Mouse (Mus musculus): ENCODE results near the gene Rnaset2b. TPM values are rescaled to one million over a fixed set of nuclear protein-coding genes. Genes with fewer than 3 reads are reported as not detected.
"Not testable (repeated sequence)": the region's sequence is repeated elsewhere in the genome, so short reads cannot be mapped to it uniquely, and the experiment has no call there.

Gene Rnaset2b
- polyA plus RNA-seq (2015; fragmentation: Nextera tagmentation; extraction: Ambion mirVana): 255 and 280 TPM in 2 replicates

- not testable (repeated sequence) for H3K9me3 ChIP-seq; H3K27me3 ChIP-seq (replicated peaks); H3K36me3 ChIP-seq; H3K4me1 ChIP-seq; H3K4me3 ChIP-seq (replicated peaks); ATAC-seq (ENCODE audit: insufficient read depth, low FRiP score, low read depth); H3K27ac ChIP-seq; H3K4me2 ChIP-seq; H3K9ac ChIP-seq
- WGBS: 88% methylated on average over 1 of the region's 8 CpGs
Measured at GRCm38 (mm10) chr17:6970334-6970733, at the start of gene Rnaset2b. TSS of gene Rnaset2b (plus strand) at chr17:6970634.

DNA sequence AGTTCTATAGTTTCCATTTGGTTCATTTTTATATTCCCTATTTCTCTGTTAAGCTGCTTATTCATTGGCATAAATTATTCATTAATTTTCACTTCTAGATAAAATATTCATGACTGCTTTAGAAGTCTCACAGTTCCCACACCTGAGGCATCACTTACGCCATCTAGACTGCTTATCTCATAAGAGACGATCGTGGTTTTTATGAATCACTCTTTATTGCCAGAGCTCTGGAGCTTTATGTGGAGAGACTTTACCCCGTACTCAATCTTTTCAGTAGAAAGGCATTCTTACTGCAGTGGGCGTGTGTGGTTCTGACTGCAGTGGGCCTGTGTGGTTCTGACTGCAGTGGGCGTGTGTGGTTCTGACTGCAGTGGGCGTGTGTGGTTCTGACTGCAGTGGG, 38.8 kb upstream of the Rnaset2b start:
- H3K9ac ChIP-seq; H3K4me1 ChIP-seq; H3K4me3 ChIP-seq (replicated peaks); ATAC-seq (ENCODE audit: insufficient read depth, low FRiP score, low read depth); H3K4me2 ChIP-seq; H3K36me3 ChIP-seq; H3K27me3 ChIP-seq (replicated peaks); H3K9me3 ChIP-seq; H3K27ac ChIP-seq: not testable (repeated sequence)
- 93% methylated on average over 7 of the region's 7 CpGs for WGBS

- not testable (repeated sequence) for ATAC-seq (ENCODE audit: insufficient read depth, low FRiP score, low read depth); H3K4me3 ChIP-seq (replicated peaks); H3K36me3 ChIP-seq; H3K9me3 ChIP-seq; H3K9ac ChIP-seq; H3K27ac ChIP-seq; H3K4me1 ChIP-seq; H3K27me3 ChIP-seq (replicated peaks); H3K4me2 ChIP-seq
- WGBS: no CpG with 5 or more reads among the region's 4 CpGs
Measured at GRCm38 (mm10) chr17:6942560-6942959, 27.9 kb upstream of the Rnaset2b start.

DNA sequence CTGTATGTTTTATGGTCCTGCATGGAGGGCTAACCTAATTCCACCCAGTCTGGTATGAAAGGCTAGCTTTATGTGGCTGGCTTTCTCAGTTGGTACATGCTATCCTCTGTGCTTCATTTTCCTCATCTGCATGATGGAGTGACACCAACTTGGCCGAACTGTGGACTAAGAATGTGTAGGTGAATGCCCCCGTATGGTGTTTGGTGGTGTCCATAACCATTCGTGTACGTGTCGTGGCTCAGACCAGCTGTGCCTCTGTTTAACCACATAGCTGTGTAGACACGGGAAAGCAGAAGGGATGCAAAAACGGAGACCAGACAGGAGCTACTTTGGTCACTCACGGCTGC, 22.8 kb upstream of the Rnaset2b start:
- not testable (repeated sequence) for H3K4me1 ChIP-seq; H3K9ac ChIP-seq; H3K9me3 ChIP-seq; H3K27ac ChIP-seq; H3K36me3 ChIP-seq; H3K27me3 ChIP-seq (replicated peaks); ATAC-seq (ENCODE audit: insufficient read depth, low FRiP score, low read depth)
- Histone ChIP-seq H3K4me3 (replicated peaks) (peak overlapping the region; percentile 61), H3K4me2 (peak overlapping the region; percentile 57)
- no CpG with 5 or more reads among the region's 8 CpGs for WGBS

DNA sequence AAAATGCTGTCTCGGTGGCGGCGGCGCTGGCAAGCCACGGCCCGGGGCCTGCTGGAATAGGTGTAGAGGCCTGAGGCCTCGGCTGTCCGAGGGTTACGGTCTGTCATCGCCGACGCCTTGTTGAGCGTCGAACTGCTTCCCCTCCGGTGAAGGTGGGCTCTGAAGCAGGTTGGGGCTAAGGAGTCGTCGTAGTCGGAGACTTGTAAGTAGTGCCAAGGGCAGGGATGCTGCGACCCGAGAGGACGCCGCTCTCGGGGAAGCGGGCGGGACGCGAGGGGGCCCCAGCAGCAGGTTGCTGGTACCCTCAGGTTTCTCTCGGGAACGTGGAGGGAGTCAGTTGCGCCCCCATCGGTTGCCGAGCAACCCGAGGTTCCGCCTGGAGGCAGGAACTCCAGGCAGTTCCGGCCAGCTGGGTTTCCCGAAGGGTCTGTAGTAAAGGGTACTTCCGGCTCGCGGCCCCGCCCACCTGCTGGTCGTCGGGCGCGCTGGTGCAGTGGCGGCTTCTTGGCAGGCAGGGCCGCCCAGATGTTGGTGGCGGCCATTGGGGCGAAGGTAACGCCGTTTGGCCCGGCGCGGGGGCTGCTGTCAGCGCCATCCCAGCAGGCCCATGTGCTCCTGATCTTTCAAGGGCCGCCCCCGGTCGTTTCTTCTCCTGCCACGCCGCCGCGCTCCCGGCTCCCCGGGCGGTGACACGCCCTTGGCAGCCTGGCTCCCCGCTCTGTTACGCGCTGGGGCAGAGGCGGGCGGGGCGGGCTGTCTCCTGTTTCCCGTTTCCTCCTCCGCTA, 22.3 kb upstream of the Rnaset2b start, which contains the start of gene Rsph3b:
Gene Rsph3b (minus strand): TSS at position 699 of the 785 bp plus-strand sequence.
- Histone ChIP-seq H3K4me2 (peak within 1 kb of the TSS; percentile 57), H3K27ac (peak within 1 kb of the TSS; percentile 92), H3K9ac (peak within 1 kb of the TSS; percentile 29; the same call in 1 of the 2 replicates), H3K4me3 (replicated peaks) (peak within 1 kb of the TSS; percentile 61)
- H3K9me3 ChIP-seq; H3K27me3 ChIP-seq (replicated peaks); H3K36me3 ChIP-seq; H3K4me1 ChIP-seq: not testable (repeated sequence)
- peak; percentile 96 for ATAC-seq (ENCODE audit: insufficient read depth, low FRiP score, low read depth)
- under 1% methylated on average over 72 of the region's 73 CpGs for WGBS

DNA sequence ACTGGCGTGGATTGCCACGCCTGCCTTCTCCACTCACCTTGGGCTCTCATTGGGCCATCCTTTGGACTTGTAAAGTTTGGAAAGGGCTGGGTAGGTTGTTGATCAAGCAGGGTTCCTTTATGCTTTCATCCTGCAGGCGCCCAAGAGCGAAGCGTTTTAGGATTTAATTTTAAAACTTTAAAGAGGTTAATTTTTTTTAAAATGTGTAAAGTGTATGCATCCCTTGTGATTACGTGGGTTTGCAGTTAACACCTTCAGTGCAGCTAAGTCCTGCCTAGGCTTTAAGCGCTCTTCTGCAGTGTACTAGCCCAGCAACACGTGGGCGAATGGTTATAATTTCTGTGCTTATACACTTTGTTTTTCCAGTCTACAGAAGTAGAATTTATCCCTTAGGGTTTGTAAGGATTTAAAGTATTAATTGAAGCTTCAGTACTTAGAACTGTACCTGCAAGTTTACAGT, 21.6 kb upstream of the Rnaset2b start:
- peak overlapping the region; percentile 57 for H3K4me2 ChIP-seq
- ATAC-seq (ENCODE audit: insufficient read depth, low FRiP score, low read depth): 0 out of 2 replicates have a peak, but pooled peaks have one; percentile 1
- H3K4me3 ChIP-seq (replicated peaks): peak overlapping the region; percentile 61
- H3K27me3 ChIP-seq (replicated peaks); H3K9me3 ChIP-seq; H3K4me1 ChIP-seq; H3K9ac ChIP-seq; H3K36me3 ChIP-seq: not testable (repeated sequence)
- peak overlapping the region; percentile 92 for H3K27ac ChIP-seq
- WGBS: 9% methylated on average over 9 of the region's 9 CpGs

DNA sequence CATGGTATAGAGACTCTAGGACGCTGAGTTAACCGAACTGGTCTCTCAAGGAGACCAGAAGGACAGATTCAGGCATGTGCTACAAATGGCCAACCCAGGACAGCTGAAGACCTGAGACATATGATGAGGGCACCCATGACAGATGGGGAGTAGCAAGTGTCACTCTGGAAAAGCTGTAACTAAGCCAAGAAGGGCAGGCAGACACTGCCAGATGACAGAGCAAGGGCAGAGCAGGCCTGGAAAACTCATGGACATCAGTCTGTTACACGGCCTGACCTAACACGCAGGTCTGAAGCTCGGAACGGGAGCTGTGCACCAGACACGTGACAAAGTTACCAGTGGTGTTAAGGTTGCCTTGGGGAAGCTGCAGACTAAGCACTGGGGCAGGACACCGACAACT, 11.6 kb upstream of the Rnaset2b start:
- H3K27me3 ChIP-seq (replicated peaks); H3K9ac ChIP-seq: not testable (repeated sequence)

GRCm38 (mm10) chr17:6959543-6960259, 10.7 kb upstream of the Rnaset2b start:
- not testable (repeated sequence) for H3K27ac ChIP-seq
- WGBS: 57% methylated on average over 5 of the region's 6 CpGs

More for the DNA sequence above, 11.6 kb upstream of the Rnaset2b start:
- not testable (repeated sequence) for H3K36me3 ChIP-seq; ATAC-seq (ENCODE audit: insufficient read depth, low FRiP score, low read depth); H3K4me1 ChIP-seq; H3K4me3 ChIP-seq (replicated peaks); H3K4me2 ChIP-seq; H3K27ac ChIP-seq; H3K9me3 ChIP-seq
- 83% methylated on average over 7 of the region's 8 CpGs for WGBS

GRCm38 (mm10) chr17:6960349-6960748, 10.1 kb upstream of the Rnaset2b start:
- peak overlapping the region; percentile 53 for H3K4me3 ChIP-seq (replicated peaks)
- peak overlapping the region; percentile 41 for H3K4me2 ChIP-seq
- not testable (repeated sequence) for H3K4me1 ChIP-seq; ATAC-seq (ENCODE audit: insufficient read depth, low FRiP score, low read depth); H3K9me3 ChIP-seq; H3K36me3 ChIP-seq; H3K27me3 ChIP-seq (replicated peaks); H3K9ac ChIP-seq; H3K27ac ChIP-seq
- WGBS: 1% methylated on average over 12 of the region's 12 CpGs

More at GRCm38 (mm10) chr17:6959543-6960259, 10.7 kb upstream of the Rnaset2b start:
- not testable (repeated sequence) for H3K27me3 ChIP-seq (replicated peaks); H3K9me3 ChIP-seq; H3K9ac ChIP-seq; H3K36me3 ChIP-seq; H3K4me1 ChIP-seq; ATAC-seq (ENCODE audit: insufficient read depth, low FRiP score, low read depth)
- H3K4me2 ChIP-seq: peak overlapping the region; percentile 41
- H3K4me3 ChIP-seq (replicated peaks): peak overlapping the region; percentile 53

DNA sequence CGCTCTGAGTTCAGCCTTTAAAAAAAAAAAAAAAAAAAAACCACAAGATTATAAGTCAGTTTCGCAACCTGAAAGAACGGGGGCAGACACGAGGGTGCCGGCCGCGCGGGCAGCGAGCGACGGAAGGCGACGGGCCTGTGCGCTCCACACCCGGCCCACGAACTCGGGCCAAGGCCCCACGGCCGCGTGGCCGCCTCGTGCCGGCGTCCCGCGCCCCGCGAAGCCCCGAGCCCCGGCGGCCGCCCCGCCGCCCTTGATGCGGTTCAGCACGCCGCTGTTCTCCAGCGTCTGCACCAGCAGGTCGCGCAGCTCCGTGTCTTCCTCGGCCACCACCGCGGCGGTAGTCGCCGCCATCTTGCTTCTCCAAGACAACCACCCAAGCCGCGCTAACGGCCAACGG, 9.7 kb upstream of the Rnaset2b start, which contains the start of gene Tagap1:
Gene Tagap1 (minus strand): TSS at position 381 of the 400 bp plus-strand sequence.
- not testable (repeated sequence) for H3K36me3 ChIP-seq; H3K27me3 ChIP-seq (replicated peaks); ATAC-seq (ENCODE audit: insufficient read depth, low FRiP score, low read depth); H3K9me3 ChIP-seq; H3K4me1 ChIP-seq
- H3K27ac ChIP-seq: peak within 1 kb of the TSS; percentile 54; the same call in 1 of the 2 replicates
- peak within 1 kb of the TSS; percentile 48 for H3K4me2 ChIP-seq
- under 1% methylated on average over 20 of the region's 51 CpGs for WGBS
- H3K9ac ChIP-seq: peak within 1 kb of the TSS; percentile 37; the same call in 1 of the 2 replicates
- peak within 1 kb of the TSS; percentile 53 for H3K4me3 ChIP-seq (replicated peaks)

- under 1% methylated on average over 22 of the region's 48 CpGs for WGBS
- H3K9ac ChIP-seq; H3K9me3 ChIP-seq; H3K27me3 ChIP-seq (replicated peaks); H3K36me3 ChIP-seq; H3K4me1 ChIP-seq; H3K27ac ChIP-seq: not testable (repeated sequence)
- ATAC-seq (ENCODE audit: insufficient read depth, low FRiP score, low read depth): peak; percentile 98
- Histone ChIP-seq H3K4me3 (replicated peaks) (peak overlapping the region; percentile 31), H3K4me2 (peak overlapping the region; percentile 48)
Measured at GRCm38 (mm10) chr17:6961181-6962000, 9.0 kb upstream of the Rnaset2b start.
